ENCODE assay signal across 10 mouse cellular contexts in genomic region chr14:29729009-29729408, GRCm38 (mm10).
"Had no signal": no experiment of that assay in that cellular context is flagged by ENCODE, and none has a peak within 500 bp of the region (broad histone marks: within the 10 kb centered on the region; RNA-seq: fewer than 3 reads in every experiment).

No protein-coding gene starts in this region.

- DNase-seq: retina, postnatal 1 day; right cerebral cortex, postnatal 14 days; right cerebral cortex, postnatal 25 days; spleen, adult 18-20 months; thymus, adult 18-20 months; thymus, adult 2 months; thymus, postnatal 14 days; thymus, postnatal 25 days; thymus, postnatal 36 days; thymus, postnatal 4 days had no signal
